Mouse (Mus musculus) right cerebral cortex, adult 18-20 months (tissue): ENCODE results near the gene Irs2.
A peak's percentile ranks its signal among the peaks of the same experiment; 100 is the strongest.

Experiments
- DNase-seq: peaks from one replicate; pipeline ENCODE4 v3.0.0; 2022; ENCODE audit warnings: mixed read lengths

Irs2 gene

DNA sequence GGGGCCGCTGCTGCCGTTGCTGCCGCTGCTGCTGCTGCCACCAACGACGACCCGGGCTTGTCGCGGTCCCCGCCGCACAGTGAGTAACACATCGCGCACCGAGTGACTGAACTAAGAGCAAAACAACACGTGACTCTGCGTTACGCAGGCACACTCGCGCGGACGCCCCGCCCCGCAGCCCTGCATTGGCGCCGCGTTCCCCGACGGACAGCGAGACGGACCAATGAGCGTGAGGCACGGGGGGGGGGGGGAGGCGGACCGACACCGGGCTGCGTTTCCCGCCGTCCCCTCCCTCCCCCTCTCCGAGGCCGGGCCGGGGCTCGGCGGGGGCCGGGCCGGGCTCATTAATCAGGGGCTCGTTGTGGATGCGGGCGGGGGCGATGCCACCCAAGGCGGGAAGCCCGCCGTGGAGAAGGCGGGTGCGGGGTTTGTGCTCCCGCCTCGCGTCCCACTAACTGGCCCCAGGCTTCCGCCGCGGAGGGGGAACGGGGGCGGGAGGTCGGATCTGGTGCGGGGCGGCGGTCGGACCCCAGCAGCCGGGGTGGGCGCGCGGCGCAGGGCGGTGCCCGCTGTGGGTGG lies 673 bp upstream of the Irs2 start:
- DNase-seq: peak; percentile 98

DNA sequence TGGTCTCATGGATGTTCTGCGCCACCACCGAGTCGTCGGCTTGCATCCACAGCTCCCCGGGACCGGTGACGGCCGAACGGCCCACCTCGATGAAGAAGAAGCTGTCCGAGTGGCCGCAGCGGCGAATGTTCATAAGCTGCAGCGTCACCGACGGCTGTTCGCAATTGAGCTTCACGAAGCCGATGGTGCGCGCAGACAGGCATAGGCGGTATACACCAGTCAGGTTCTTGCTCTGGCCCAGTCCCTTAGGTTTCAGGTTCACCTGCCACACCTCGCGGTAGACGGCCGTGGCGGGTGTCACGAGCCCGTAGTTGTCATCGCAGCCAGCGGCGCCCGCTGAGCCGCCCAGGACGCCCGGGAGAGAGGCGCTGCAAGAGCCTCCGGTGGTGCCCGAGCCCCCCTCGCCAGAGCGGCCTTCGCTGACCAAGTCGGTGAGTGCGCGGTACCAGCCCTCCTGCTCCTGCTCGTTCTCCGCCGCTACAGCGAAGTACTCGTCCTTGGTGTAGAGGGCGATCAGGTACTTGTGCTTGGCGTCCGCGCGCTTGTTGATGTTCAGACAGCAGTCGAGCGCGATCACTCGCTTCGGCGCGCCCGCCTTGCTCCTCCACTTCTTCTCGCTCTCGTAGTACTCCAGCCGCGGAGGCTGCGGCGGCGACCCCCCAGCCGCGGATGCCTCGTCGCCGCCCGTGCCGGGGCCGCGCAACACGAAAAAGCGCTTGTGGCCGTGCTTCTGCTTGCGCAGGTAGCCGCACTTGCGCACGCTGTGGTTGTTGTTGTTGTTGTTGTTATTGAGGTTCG lies 478 bp downstream of the Irs2 start:
- DNase-seq: peak; percentile 57

DNA sequence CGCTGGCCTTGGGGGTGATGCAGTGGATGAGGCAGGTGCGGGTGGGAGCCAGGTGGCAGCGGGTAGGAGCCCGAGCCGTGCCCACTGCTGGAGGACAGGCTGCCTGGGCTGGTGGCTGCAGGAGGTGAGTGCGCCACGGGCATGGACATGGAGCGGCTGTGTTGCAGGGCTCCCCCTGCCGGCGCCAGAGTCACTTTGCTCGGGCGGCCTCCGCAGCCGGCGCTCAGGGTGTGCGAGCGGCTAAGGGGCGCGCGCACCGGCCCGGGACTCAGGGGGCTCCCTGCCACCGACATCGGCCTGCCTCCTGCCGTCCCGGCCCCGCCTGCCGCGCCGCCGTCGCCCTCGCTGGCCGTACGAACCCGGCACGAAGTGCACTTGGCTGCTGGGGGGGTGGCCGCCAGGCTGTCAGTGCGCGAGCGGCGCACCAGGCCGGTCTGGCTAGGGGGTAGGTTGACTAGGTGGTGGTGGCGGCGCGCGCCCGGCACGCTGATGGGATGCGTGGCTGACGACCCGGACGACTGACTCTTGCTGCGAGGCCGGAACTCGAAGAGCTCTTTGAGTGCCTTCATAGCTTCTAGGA lies 1.2 kb downstream of the Irs2 start:
- DNase-seq: peak; percentile 92

DNA sequence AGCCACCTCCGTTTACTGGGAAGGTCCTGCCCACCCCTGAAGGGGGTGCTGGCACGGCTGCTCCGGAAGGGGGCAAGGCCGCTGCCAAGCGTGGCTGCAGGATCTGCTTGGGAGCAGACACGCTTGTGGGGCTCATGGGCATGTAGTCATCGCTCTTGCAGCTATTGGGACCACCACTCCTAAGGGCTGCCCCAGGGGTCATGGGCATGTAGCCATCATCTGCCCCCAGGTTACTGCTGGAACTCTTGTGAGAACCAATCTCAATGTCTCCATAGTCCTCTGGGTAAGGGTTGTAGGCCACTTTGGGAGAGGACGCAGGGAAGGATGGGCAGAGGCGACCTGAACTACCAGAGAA lies 2.0 kb downstream of the Irs2 start:
- no peak for DNase-seq

DNA sequence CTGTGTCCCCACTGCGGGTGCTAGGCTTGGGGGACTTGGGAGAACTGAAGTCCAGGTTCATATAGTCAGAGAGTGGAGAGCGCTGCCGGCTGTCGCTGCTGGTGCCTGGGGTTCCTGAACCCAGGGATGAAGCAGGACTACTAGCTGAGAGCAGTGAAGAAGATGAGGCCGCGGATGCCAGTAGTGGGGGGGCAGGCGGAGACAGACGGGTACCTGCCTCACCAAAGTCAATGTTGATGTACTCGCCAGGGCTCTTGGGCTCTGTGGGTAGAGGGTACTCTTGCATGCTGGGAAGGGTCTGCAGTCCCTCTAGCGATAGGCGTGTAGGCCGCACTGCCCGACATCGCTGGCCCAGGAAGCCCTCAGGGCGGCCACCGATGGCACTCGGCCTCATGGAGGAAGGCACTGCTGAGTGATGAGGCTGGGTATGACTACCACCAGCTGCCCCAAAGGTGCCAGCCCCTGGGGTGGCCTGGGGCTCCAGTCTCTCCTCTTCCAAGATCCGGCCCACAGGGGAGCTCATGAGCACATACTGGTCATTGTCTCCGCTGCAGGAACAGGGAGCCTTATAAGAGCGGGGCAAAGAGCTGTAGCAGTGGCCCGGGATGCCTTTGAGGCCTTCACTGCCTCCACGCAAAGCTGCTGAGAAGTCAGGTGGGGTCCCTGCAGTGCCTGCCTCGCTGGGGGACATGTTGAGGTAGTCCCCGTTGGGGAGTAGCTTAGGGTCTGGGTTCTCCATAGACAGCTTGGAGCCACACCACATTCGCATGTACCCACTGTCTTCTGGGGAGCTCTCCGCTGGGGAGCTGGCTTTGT lies 2.6 kb downstream of the Irs2 start:
- no peak for DNase-seq

DNA sequence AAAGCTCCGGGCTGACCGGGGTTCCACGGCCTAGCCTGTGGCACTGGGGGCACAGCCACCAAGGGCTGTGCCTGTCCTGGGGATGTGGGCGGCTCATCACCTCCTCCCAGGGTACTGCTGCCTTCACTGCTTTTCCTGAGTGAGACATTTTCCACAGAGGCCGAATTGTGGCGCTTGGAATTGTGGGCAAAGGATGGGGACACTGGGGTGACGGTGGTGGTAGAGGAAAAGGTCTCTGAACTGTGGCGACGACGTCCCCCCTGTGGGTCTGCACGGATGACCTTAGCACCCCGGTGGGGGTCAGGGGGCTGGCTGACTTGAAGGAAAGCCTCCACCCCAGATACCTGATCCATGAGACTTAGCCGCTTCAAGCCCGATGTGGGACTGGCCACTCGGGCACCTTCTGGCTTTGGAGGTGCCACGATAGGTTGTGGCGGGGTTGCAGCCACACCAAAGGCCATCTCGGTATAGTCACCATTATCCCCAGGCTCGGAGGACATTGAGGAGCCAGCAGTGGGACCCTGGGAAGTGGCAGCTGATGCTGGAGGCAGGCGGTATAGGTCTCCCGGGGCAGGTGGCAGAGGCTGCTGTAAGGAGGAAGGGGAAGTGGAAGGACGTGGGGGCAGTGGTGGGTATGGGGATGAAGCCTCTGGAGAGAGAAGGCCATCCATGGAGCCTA lies 3.3 kb downstream of the Irs2 start:
- no peak for DNase-seq

DNA sequence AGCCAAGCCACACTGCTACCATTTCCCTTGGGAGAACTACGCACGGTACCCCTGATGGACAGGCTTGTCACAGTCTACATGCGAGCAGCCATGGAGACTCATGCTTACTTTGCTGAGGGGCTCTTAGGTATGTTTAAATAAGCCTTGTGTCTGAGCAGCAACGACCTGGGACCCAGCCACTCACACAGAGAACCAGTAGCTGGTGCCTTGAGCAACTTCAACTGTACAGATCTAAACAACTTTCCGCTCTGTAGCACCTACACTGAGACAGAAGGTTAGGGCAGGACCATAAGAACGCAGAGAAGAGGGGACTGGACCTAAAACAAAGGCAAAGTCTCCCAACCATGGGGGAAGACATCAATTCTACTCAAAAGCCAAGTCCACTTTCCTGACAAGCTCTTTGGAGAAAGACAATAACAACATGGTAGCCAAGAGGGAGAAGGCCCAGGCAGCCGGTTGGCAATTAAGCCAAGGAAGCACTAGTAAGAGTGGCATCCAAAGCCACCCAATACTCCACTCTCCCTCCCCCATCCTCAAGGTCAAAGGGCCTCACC lies 4.3 kb downstream of the Irs2 start:
- DNase-seq: no peak

- no peak for DNase-seq
Measured at GRCm38 (mm10) chr8:11003253-11003652, 5.0 kb downstream of the Irs2 start.

- DNase-seq: no peak
Measured at GRCm38 (mm10) chr8:11002816-11003215, 5.4 kb downstream of the Irs2 start.

- DNase-seq: peak; percentile 49
Measured at GRCm38 (mm10) chr8:11001062-11001549, 7.2 kb downstream of the Irs2 start.

DNA sequence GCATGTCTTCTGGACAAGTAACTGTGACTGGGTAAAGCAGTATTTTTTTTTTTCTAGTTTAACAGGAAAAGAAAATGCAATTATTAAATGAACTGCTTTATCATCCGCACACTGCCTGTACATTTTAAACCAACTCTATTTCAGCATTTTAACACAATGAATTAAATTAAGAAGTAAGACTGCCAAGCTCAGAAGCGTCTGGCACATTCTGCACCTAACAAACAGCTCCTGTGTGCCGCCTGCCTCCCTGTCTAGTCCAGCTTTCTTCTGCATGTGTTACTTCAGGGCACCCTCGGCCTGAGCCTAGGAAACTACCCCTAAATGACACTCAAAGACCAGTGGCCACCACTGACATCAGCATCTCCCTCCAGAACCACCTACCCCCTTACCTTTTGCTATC lies 8.7 kb downstream of the Irs2 start:
- DNase-seq: peak; percentile 21

DNA sequence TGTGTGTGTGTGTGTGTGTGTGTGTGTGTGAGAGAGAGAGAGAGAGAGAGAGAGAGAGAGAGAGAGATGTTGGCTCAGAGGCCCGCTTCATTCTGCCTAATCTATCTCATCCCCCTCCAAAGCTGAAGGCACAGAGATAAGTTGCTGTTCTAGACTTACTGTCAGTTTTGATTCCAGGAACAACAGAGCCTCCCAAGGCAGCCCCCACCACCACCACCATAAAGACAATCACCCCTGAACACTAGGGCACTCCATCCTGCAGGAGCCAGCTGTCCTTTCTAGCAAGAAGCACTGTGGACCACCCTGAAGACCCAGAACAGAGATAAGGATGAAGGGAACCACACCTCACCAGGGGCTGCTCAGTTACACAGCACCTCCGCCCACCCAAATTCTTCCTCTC lies 12.0 kb downstream of the Irs2 start:
- no peak for DNase-seq

- no peak for DNase-seq
Measured at GRCm38 (mm10) chr8:10995756-10996155, 12.5 kb downstream of the Irs2 start.

DNA sequence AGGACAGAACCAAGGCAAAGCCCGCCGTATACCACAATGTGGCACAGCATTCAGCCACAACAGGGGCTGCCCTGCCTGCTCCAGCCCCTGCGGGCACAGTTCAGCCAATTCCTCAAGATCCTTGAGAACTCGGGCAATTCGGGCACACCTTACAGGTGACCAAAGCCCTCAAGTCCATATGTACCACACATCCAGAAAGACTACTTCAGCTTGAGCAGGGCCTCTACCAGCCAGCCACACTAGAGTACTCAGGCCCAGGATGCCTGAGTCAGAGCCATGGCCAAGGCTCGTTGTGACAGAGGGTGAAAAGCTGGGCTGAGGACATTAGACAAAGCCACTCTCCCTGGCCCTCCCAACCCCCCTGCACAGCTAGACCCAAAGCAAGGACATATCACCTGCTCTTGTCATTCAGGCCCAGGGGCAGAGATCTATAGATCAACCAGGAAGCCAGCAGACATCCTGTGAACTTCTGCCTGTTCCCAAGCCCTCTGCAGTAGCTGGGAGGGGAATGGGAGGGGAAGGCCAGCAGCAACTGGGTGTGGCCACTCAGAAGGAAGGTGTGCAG lies 13.8 kb downstream of the Irs2 start:
- DNase-seq: no peak

DNA sequence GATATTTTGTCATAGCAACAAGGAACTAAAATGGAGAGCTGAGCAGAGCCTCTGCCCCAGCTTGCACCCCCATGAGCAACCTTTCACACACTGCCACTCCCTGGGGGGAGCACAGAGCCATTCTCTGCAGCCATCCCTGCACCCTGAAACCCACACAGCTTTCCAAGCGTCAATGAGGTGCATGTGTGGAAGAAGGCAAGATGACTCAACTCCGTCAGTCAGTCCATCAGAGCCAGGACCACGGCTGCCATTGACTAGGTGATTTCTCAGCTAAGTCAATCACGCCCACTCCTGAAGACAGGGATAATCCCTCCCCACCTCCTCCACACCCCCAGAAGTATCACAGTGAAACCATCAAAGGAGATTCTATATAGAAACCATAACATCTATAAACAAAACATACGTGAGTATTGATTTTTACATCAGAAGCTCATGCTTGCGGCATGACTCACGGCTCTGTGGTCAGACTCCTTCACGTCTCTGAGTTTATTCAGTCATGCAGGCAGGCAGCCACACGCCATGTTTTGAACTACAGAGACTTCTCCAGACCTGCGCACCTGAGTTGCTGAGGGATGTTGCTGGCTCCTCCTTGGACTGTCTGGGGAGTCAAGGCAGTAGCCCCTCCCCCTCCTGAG lies 14.6 kb downstream of the Irs2 start:
- no peak for DNase-seq

GRCm38 (mm10) chr8:10992081-10992480 lies 16.2 kb downstream of the Irs2 start:
- no peak for DNase-seq

- DNase-seq: no peak
Measured at GRCm38 (mm10) chr8:10991323-10991722, 16.9 kb downstream of the Irs2 start.

- no peak for DNase-seq
Measured at GRCm38 (mm10) chr8:10990421-10991110, 17.7 kb downstream of the Irs2 start.

DNA sequence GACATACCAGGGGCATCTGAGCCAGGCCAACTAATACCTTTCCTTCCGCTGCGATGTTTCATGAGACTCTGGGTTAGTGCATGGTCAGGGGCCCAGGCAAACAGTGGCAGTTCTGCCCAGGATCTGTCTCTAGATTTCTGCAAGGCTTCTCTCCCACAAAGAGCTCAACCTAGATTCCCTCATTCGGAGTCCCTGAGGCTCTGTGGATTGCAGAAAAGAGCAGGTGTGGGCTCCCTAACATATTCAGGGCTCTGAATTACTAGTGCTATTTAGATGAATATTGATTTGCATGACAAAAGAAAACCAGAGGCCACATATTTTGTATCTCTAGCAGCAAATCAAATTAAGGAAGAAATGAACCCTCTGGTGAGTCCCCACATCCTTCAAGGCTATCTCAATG lies 18.3 kb downstream of the Irs2 start:
- DNase-seq: no peak

GRCm38 (mm10) chr8:10986638-10987037 lies 21.6 kb downstream of the Irs2 start:
- no peak for DNase-seq

DNA sequence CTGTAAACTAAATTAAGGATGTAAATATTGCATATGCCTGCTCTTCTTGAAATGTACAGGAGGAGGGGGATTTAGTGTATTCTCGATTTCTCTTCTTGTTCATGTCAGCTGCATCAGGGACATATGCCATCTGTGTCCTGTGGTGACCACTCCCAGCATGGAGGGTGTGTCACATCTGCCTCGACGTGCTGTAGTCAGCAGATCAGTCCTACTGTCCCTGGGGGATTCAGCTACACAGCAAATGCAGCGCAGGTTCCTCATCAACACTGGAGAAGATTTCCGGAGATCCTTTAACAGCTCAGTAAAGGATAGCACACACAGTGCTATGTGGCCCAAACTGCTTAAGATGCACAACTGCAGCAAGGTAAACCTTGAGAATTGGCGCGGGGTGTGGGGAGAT lies 23.2 kb downstream of the Irs2 start:
- DNase-seq: no peak
